15 mouse cellular contexts compared by ENCODE assay signal in genomic region chr5:3358687-3359520, GRCm38 (mm10). TPM values are rescaled to one million over a fixed set of nuclear protein-coding genes. Genes with fewer than 3 reads are reported as not detected.
A peak's percentile ranks its signal among the peaks of the same experiment; 100 is the strongest.
DNase-seq lines count a peak whose midpoint lies in the region; ATAC-seq and TF ChIP-seq lines count a peak whose summit lies in the region.
"Had no signal": no experiment of that assay in that cellular context is flagged by ENCODE, and none has a peak within 500 bp of the region (broad histone marks: within the 10 kb centered on the region; RNA-seq: fewer than 3 reads in every experiment).

No protein-coding gene starts in this region.

- ATAC-seq in heart, postnatal 0 days (ENCODE audit: insufficient read depth, low read depth), result no peak
- peak; percentile 36 for ATAC-seq in G1E (ENCODE audit: extremely low read depth, insufficient number of reproducible peaks, low FRiP score, poor library complexity, severe bottlenecking)
- ATAC-seq in liver, postnatal 0 days, result peak; percentile 60
- ATAC-seq: activated CD4-positive, CD25-positive, alpha-beta regulatory T cell, adult 4 months had no signal

- peaks cover 23% of the 10 kb centered on the region for H3K4me1 ChIP-seq in heart, postnatal 0 days (ENCODE audit: control insufficient read depth, insufficient read depth)
- peaks cover 12% of the 10 kb centered on the region for H3K4me1 ChIP-seq in heart, embryonic 10.5 days
- peaks cover 93% of the 10 kb centered on the region for H3K4me1 ChIP-seq in G1E (ENCODE audit: insufficient read depth, low read depth, low read length)
- peaks cover 39% of the 10 kb centered on the region for H3K4me1 ChIP-seq in liver, postnatal 0 days (ENCODE audit: insufficient read depth)
- H3K4me1 ChIP-seq: embryonic facial prominence, embryonic 15.5 days; limb, embryonic 15.5 days; neural tube, embryonic 12.5 days had no signal

- peak overlapping the region; percentile 38; the same call in 1 of the 2 replicates for H3K27ac ChIP-seq in heart, postnatal 0 days (ENCODE audit: low read depth)
- no peak overlapping the region for H3K27ac ChIP-seq in heart, embryonic 10.5 days
- H3K27ac ChIP-seq in liver, postnatal 0 days (ENCODE audit: low read depth), result peak overlapping the region; percentile 36
- H3K27ac ChIP-seq: embryonic facial prominence, embryonic 15.5 days; limb, embryonic 15.5 days; midbrain, embryonic 12.5 days; neural tube, embryonic 12.5 days had no signal

- no peaks in the 10 kb centered on the region for H3K36me3 ChIP-seq in heart, postnatal 0 days (replicated peaks; ENCODE audit: control insufficient read depth, insufficient read depth, low read length)
- no peaks in the 10 kb centered on the region for H3K36me3 ChIP-seq in heart, embryonic 10.5 days
- H3K36me3 ChIP-seq in G1E (replicated peaks), result peaks cover 81% of the 10 kb centered on the region
- no peaks in the 10 kb centered on the region for H3K36me3 ChIP-seq in liver, postnatal 0 days (replicated peaks; ENCODE audit: insufficient read depth, low read length)
- H3K36me3 ChIP-seq: embryonic facial prominence, embryonic 15.5 days; limb, embryonic 15.5 days; midbrain, embryonic 12.5 days; neural tube, embryonic 12.5 days had no signal

- H3K4me2 ChIP-seq in heart, postnatal 0 days (ENCODE audit: low read depth, low read length), result no peak overlapping the region
- peak overlapping the region; percentile 24 for H3K4me2 ChIP-seq in liver, postnatal 0 days (ENCODE audit: low read depth, low read length)
- H3K4me2 ChIP-seq: embryonic facial prominence, embryonic 15.5 days; limb, embryonic 15.5 days; midbrain, embryonic 12.5 days; neural tube, embryonic 12.5 days had no signal

- no peak for TF ChIP-seq CTCF in heart, postnatal 0 days (IDR thresholded peaks at IDR 0.05; ENCODE audit: low read depth)
- TF ChIP-seq CTCF in G1E (IDR thresholded peaks at IDR 0.05; ENCODE audit: low read depth, low read length), result no peak
- no peak for TF ChIP-seq CTCF in liver, postnatal 0 days (IDR thresholded peaks at IDR 0.05; ENCODE audit: low read depth)

- no peak overlapping the region for H3K4me3 ChIP-seq in heart, postnatal 0 days (ENCODE audit: low read depth, low read length)
- no peak overlapping the region for H3K4me3 ChIP-seq in heart, embryonic 10.5 days
- H3K4me3 ChIP-seq in G1E (ENCODE audit: low read depth, low read length), result no peak overlapping the region; the same call in 1 of the 2 replicates
- H3K4me3 ChIP-seq in liver, postnatal 0 days (ENCODE audit: low read depth, low read length), result no peak overlapping the region
- H3K4me3 ChIP-seq: embryonic facial prominence, embryonic 15.5 days; limb, embryonic 15.5 days; midbrain, embryonic 12.5 days; neural tube, embryonic 12.5 days had no signal

- TF ChIP-seq EP300 in heart, postnatal 0 days (IDR thresholded peaks at IDR 0.05; ENCODE audit: low read depth), result no peak
- no peak for TF ChIP-seq EP300 in liver, postnatal 0 days (IDR thresholded peaks at IDR 0.05; ENCODE audit: low read depth)

- H3K9me3 ChIP-seq in heart, postnatal 0 days (replicated peaks; ENCODE audit: control insufficient read depth, low read length), result no peaks in the 10 kb centered on the region
- H3K9me3 ChIP-seq in heart, embryonic 10.5 days, result no peaks in the 10 kb centered on the region
- no peaks in the 10 kb centered on the region for H3K9me3 ChIP-seq in G1E (replicated peaks)
- no peaks in the 10 kb centered on the region for H3K9me3 ChIP-seq in liver, postnatal 0 days (ENCODE audit: low read length)
- H3K9me3 ChIP-seq: embryonic facial prominence, embryonic 15.5 days; limb, embryonic 15.5 days; midbrain, embryonic 12.5 days; neural tube, embryonic 12.5 days had no signal

- H3K27me3 ChIP-seq in heart, postnatal 0 days (ENCODE audit: control insufficient read depth, insufficient read depth, low read length), result no peaks in the 10 kb centered on the region
- H3K27me3 ChIP-seq in heart, embryonic 10.5 days (ENCODE audit: insufficient read depth, poor library complexity, severe bottlenecking), result no peaks in the 10 kb centered on the region
- no peaks in the 10 kb centered on the region for H3K27me3 ChIP-seq in G1E (ENCODE audit: insufficient read depth, low read length)
- H3K27me3 ChIP-seq in liver, postnatal 0 days (ENCODE audit: insufficient read depth, low read length), result no peaks in the 10 kb centered on the region
- H3K27me3 ChIP-seq: embryonic facial prominence, embryonic 15.5 days; limb, embryonic 15.5 days; midbrain, embryonic 12.5 days; neural tube, embryonic 12.5 days had no signal

- no peak for DNase-seq in heart, postnatal 0 days (ENCODE audit: low spot score)
- no peak for DNase-seq in heart, embryonic 10.5 days (ENCODE audit: low spot score)
- no peak for DNase-seq in G1E (ENCODE audit: low spot score)
- DNase-seq in induced T-regulatory cell, adult 2 months (ENCODE audit: low read depth), result peak; percentile 57
- DNase-seq in liver, postnatal 0 days, result no peak
- no peak for DNase-seq in yolk sac, embryonic 10.5 days (ENCODE audit: low spot score)
- DNase-seq in adrenal gland, adult (ENCODE audit: inconsistent age in 2 of 2, low spot score in 1 of 2), result no peak
- DNase-seq in layer of hippocampus, postnatal 25 days (ENCODE audit: extremely low spot score in 1 of 2, low spot score in 1 of 2), result no peak
- DNase-seq: heart, postnatal 14 days; retina, postnatal 1 day had no signal

- H3K9ac ChIP-seq in heart, postnatal 0 days (replicated peaks; ENCODE audit: low read depth, low read length), result no peak overlapping the region
- H3K9ac ChIP-seq in liver, postnatal 0 days (replicated peaks), result no peak overlapping the region
- H3K9ac ChIP-seq: embryonic facial prominence, embryonic 15.5 days; limb, embryonic 15.5 days; midbrain, embryonic 12.5 days; neural tube, embryonic 12.5 days had no signal

- 54% methylated on average over 5 of the region's 5 CpGs for WGBS in heart, postnatal 0 days
- WGBS in heart, embryonic 10.5 days, result 73% methylated on average over 5 of the region's 5 CpGs
- 52% methylated on average over 5 of the region's 5 CpGs for WGBS in liver, postnatal 0 days (ENCODE audit: insufficient replicate concordance)

RNA-seq across cellular contexts. Expression of gene Cdk6, which starts 17.6 kb away (rescaled TPM):
- 43.0 and 55.2 TPM in 2 replicates for total RNA-seq in heart, postnatal 0 days (2014; rRNA removed; ENCODE audit: low replicate concordance)
- 17.7 and 19.2 TPM in 2 replicates for polyA plus RNA-seq in heart, postnatal 0 days (2015; fragmentation: Nextera tagmentation; extraction: Ambion mirVana)
- polyA plus RNA-seq in heart, embryonic 10.5 days (2016; fragmentation: Nextera tagmentation; extraction: Ambion mirVana), result 20.9 and 32.4 TPM in 2 replicates
- total RNA-seq in G1E (2014; fragmentation: Nextera tagmentation) (142 and 144 TPM in 2 replicates), G1E (2017) (54.9 and 75.2 TPM in 2 replicates)
- polyA plus RNA-seq in G1E (2012), result 114 and 129 TPM in 2 replicates
- 17.1 and 17.3 TPM in 2 replicates for polyA plus RNA-seq in liver, postnatal 0 days (2015; fragmentation: Nextera tagmentation; extraction: Ambion mirVana)
- 1 to 10 TPM; 2.8 to 5.1 TPM for total RNA-seq in layer of hippocampus, postnatal 25 days (2021)
